Mouse (Mus musculus) brain, embryonic 14.5 days (tissue): Measurements from ENCODE around the gene Dnajc1.

Experiments used
- CTCF ChIP-seq: fragments of 200-500 bp; IDR thresholded peaks from 2 replicates; pipeline ENCODE4 v1.5.1; 2012; ENCODE audit warnings: inconsistent platforms, mild to moderate bottlenecking, moderate library complexity, borderline replicate concordance; ENCODE audit not compliant: insufficient read depth, insufficient read length; ENCODE audit errors: extremely low read depth
- POLR2A ChIP-seq: fragments of 200-500 bp; IDR thresholded peaks from 2 replicates; pipeline ENCODE4 v1.6.1; 2012; ENCODE audit warnings: mild to moderate bottlenecking, inconsistent platforms, borderline replicate concordance; ENCODE audit not compliant: poor library complexity, insufficient read depth, insufficient read length, severe bottlenecking; ENCODE audit errors: extremely low read depth

GRCm38 (mm10) chr2:18370794-18371498 lies 21.7 kb downstream of the Dnajc1 start:
- TF ChIP-seq CTCF (no peak), POLR2A (no peak)
